Mouse (Mus musculus): ENCODE measurements around the gene Tex2. TPM values are rescaled to one million over a fixed set of nuclear protein-coding genes. Genes with fewer than 3 reads are reported as not detected.
A peak's percentile ranks its signal among the peaks of the same experiment; 100 is the strongest.

Gene Tex2
- polyA plus RNA-seq, 1 experiment from 2014 or later: 8.3 TPM

GRCm38 (mm10) chr11:106615561-106615960 is 2.3 kb upstream of the Tex2 start:
- H3K4me2 ChIP-seq (replicated peaks): no peak overlapping the region
- H3K4me1 ChIP-seq: peaks cover 9% of the 10 kb centered on the region
- H3K9ac ChIP-seq: no peak overlapping the region
- H3K36me3 ChIP-seq: no peaks in the 10 kb centered on the region
- no peak overlapping the region for H3K4me3 ChIP-seq
- no peaks in the 10 kb centered on the region for H3K27me3 ChIP-seq
- no peak for ATAC-seq (ENCODE audit: insufficient number of reproducible peaks, insufficient read depth, low FRiP score, low TSS enrichment)
- H3K27ac ChIP-seq: no peak overlapping the region
- WGBS: 67% methylated on average over 4 of the region's 4 CpGs
- no peaks in the 10 kb centered on the region for H3K9me3 ChIP-seq

- Histone ChIP-seq H3K27me3 (no peaks in the 10 kb centered on the region), H3K9me3 (no peaks in the 10 kb centered on the region), H3K36me3 (no peaks in the 10 kb centered on the region), H3K4me2 (replicated peaks) (no peak overlapping the region), H3K4me1 (peaks cover 15% of the 10 kb centered on the region), H3K9ac (no peak overlapping the region), H3K27ac (no peak overlapping the region), H3K4me3 (no peak overlapping the region)
- WGBS: 76% methylated on average over 4 of the region's 4 CpGs
- ATAC-seq (ENCODE audit: insufficient number of reproducible peaks, insufficient read depth, low FRiP score, low TSS enrichment): no peak
Measured at GRCm38 (mm10) chr11:106614339-106614645, 1.1 kb upstream of the Tex2 start.

GRCm38 (mm10) chr11:106613638-106614338 is 565 bp upstream of the Tex2 start:
- Histone ChIP-seq H3K4me3 (peak overlapping the region; percentile 92), H3K27ac (no peak overlapping the region), H3K9me3 (no peaks in the 10 kb centered on the region), H3K27me3 (no peaks in the 10 kb centered on the region), H3K4me1 (peaks cover 15% of the 10 kb centered on the region), H3K9ac (0 out of 2 replicates have a peak overlapping the region, but pooled peaks have one; percentile 82), H3K36me3 (no peaks in the 10 kb centered on the region), H3K4me2 (replicated peaks) (peak overlapping the region; percentile 86)
- ATAC-seq (ENCODE audit: insufficient number of reproducible peaks, insufficient read depth, low FRiP score, low TSS enrichment): no peak
- WGBS: 54% methylated on average over 15 of the region's 15 CpGs

GRCm38 (mm10) chr11:106612209-106612960 is 838 bp downstream of the Tex2 start:
- no peaks in the 10 kb centered on the region for H3K36me3 ChIP-seq
- H3K4me1 ChIP-seq: peaks cover 15% of the 10 kb centered on the region
- under 1% methylated on average over 67 of the region's 67 CpGs for WGBS
- no peak; the same call in 1 of the 2 replicates for ATAC-seq (ENCODE audit: insufficient number of reproducible peaks, insufficient read depth, low FRiP score, low TSS enrichment)
- H3K9me3 ChIP-seq: no peaks in the 10 kb centered on the region
- peak overlapping the region; percentile 82 for H3K9ac ChIP-seq
- H3K27me3 ChIP-seq: no peaks in the 10 kb centered on the region
- peak overlapping the region; percentile 69 for H3K27ac ChIP-seq
- peak overlapping the region; percentile 92 for H3K4me3 ChIP-seq
- peak overlapping the region; percentile 86 for H3K4me2 ChIP-seq (replicated peaks)

GRCm38 (mm10) chr11:106609731-106610130 is 3.5 kb downstream of the Tex2 start:
- 64% methylated on average over 8 of the region's 8 CpGs for WGBS
- no peak overlapping the region for H3K9ac ChIP-seq

GRCm38 (mm10) chr11:106607316-106607715 is 5.9 kb downstream of the Tex2 start:
- H3K9me3 ChIP-seq: no peaks in the 10 kb centered on the region
- H3K4me2 ChIP-seq (replicated peaks): no peak overlapping the region
- 0 out of 2 replicates have a peak, but pooled peaks cover 4% of the 10 kb centered on the region for H3K36me3 ChIP-seq
- H3K4me1 ChIP-seq: peaks cover 22% of the 10 kb centered on the region
- no peak for ATAC-seq (ENCODE audit: insufficient number of reproducible peaks, insufficient read depth, low FRiP score, low TSS enrichment)
- H3K4me3 ChIP-seq: no peak overlapping the region
- 71% methylated on average over 6 of the region's 6 CpGs for WGBS
- H3K27me3 ChIP-seq: no peaks in the 10 kb centered on the region
- no peak overlapping the region for H3K27ac ChIP-seq
- no peak overlapping the region for H3K9ac ChIP-seq

More at GRCm38 (mm10) chr11:106609731-106610130, 3.5 kb downstream of the Tex2 start:
- Histone ChIP-seq H3K4me2 (replicated peaks) (no peak overlapping the region), H3K27me3 (no peaks in the 10 kb centered on the region), H3K36me3 (no peaks in the 10 kb centered on the region), H3K4me3 (no peak overlapping the region), H3K9me3 (no peaks in the 10 kb centered on the region), H3K27ac (no peak overlapping the region), H3K4me1 (peaks cover 22% of the 10 kb centered on the region)
- no peak for ATAC-seq (ENCODE audit: insufficient number of reproducible peaks, insufficient read depth, low FRiP score, low TSS enrichment)

GRCm38 (mm10) chr11:106606042-106606441 is 7.2 kb downstream of the Tex2 start:
- WGBS: 37% methylated on average over 5 of the region's 5 CpGs
- ATAC-seq (ENCODE audit: insufficient number of reproducible peaks, insufficient read depth, low FRiP score, low TSS enrichment): no peak
- H3K4me1 ChIP-seq: peaks cover 17% of the 10 kb centered on the region
- no peak overlapping the region for H3K27ac ChIP-seq
- H3K9me3 ChIP-seq: no peaks in the 10 kb centered on the region
- no peak overlapping the region for H3K4me3 ChIP-seq
- 0 out of 2 replicates have a peak, but pooled peaks cover 4% of the 10 kb centered on the region for H3K36me3 ChIP-seq
- H3K27me3 ChIP-seq: no peaks in the 10 kb centered on the region
- no peak overlapping the region for H3K9ac ChIP-seq
- H3K4me2 ChIP-seq (replicated peaks): no peak overlapping the region

- H3K9ac ChIP-seq: no peak overlapping the region
- WGBS: 94% methylated on average over 11 of the region's 11 CpGs
- H3K9me3 ChIP-seq: no peaks in the 10 kb centered on the region
- H3K4me1 ChIP-seq: peaks cover 11% of the 10 kb centered on the region
- ATAC-seq (ENCODE audit: insufficient number of reproducible peaks, insufficient read depth, low FRiP score, low TSS enrichment): no peak
- 0 out of 2 replicates have a peak, but pooled peaks cover 4% of the 10 kb centered on the region for H3K36me3 ChIP-seq
- no peak overlapping the region for H3K27ac ChIP-seq
- no peaks in the 10 kb centered on the region for H3K27me3 ChIP-seq
- no peak overlapping the region for H3K4me2 ChIP-seq (replicated peaks)
- no peak overlapping the region for H3K4me3 ChIP-seq
Measured at GRCm38 (mm10) chr11:106603230-106603629, 10.0 kb downstream of the Tex2 start.

- Histone ChIP-seq H3K27ac (no peak overlapping the region), H3K4me2 (replicated peaks) (no peak overlapping the region), H3K9ac (no peak overlapping the region), H3K9me3 (no peaks in the 10 kb centered on the region), H3K4me1 (peaks cover 8% of the 10 kb centered on the region; the same call in 1 of the 2 replicates), H3K36me3 (0 out of 2 replicates have a peak, but pooled peaks cover 4% of the 10 kb centered on the region), H3K27me3 (no peaks in the 10 kb centered on the region), H3K4me3 (no peak overlapping the region)
- WGBS: 87% methylated on average over 5 of the region's 5 CpGs
- no peak for ATAC-seq (ENCODE audit: insufficient number of reproducible peaks, insufficient read depth, low FRiP score, low TSS enrichment)
Measured at GRCm38 (mm10) chr11:106600124-106600523, 13.1 kb downstream of the Tex2 start.

- H3K27ac ChIP-seq: no peak overlapping the region
- H3K9ac ChIP-seq: no peak overlapping the region
- H3K27me3 ChIP-seq: no peaks in the 10 kb centered on the region
- no peak overlapping the region for H3K4me2 ChIP-seq (replicated peaks)
- WGBS: 64% methylated on average over 7 of the region's 7 CpGs
- 0 out of 2 replicates have a peak, but pooled peaks cover under 1% of the 10 kb centered on the region for H3K36me3 ChIP-seq
- no peak for ATAC-seq (ENCODE audit: insufficient number of reproducible peaks, insufficient read depth, low FRiP score, low TSS enrichment)
- H3K9me3 ChIP-seq: no peaks in the 10 kb centered on the region
- peaks cover 8% of the 10 kb centered on the region; the same call in 1 of the 2 replicates for H3K4me1 ChIP-seq
- no peak overlapping the region for H3K4me3 ChIP-seq
Measured at GRCm38 (mm10) chr11:106599345-106599744, 13.9 kb downstream of the Tex2 start.

GRCm38 (mm10) chr11:106598339-106598738 is 14.9 kb downstream of the Tex2 start:
- ATAC-seq (ENCODE audit: insufficient number of reproducible peaks, insufficient read depth, low FRiP score, low TSS enrichment): no peak
- WGBS: 77% methylated on average over 6 of the region's 6 CpGs
- H3K9me3 ChIP-seq: no peaks in the 10 kb centered on the region
- H3K4me3 ChIP-seq: no peak overlapping the region
- H3K27me3 ChIP-seq: no peaks in the 10 kb centered on the region
- no peaks in the 10 kb centered on the region for H3K36me3 ChIP-seq
- no peak overlapping the region for H3K4me2 ChIP-seq (replicated peaks)
- H3K4me1 ChIP-seq: peaks cover 8% of the 10 kb centered on the region; the same call in 1 of the 2 replicates
- no peak overlapping the region for H3K27ac ChIP-seq
- no peak overlapping the region for H3K9ac ChIP-seq

All from embryonic facial prominence, embryonic 12.5 days (tissue).